Mouse (Mus musculus): Measurements from ENCODE around the gene 6030452D12Rik.

GRCm38 (mm10) chr8:106510365-106510975 is 10.1 kb downstream of the 6030452D12Rik start, which contains the start of gene Cdh3:
- TF ChIP-seq POLR2A (IDR thresholded peaks at IDR 0.05; ENCODE audit: borderline replicate concordance, extremely low read depth, low read depth, low read length): no peak
- no peak for TF ChIP-seq CTCF (IDR thresholded peaks at IDR 0.05; ENCODE audit: insufficient read depth, low read length)
